Mouse (Mus musculus) kidney, adult 2 months (tissue): ENCODE measurements at regions not wholly inside any gene's neighbourhood (a gene's known extent, or its start where the extent isn't known, plus 50 kb on each side); places are given as distances from the start of the nearest gene placed in this dataset.

Source experiments
- CTCF ChIP-seq: fragments of 200-500 bp; conservative IDR thresholded peaks from 2 replicates; pipeline ENCODE4 v1.5.1; 2011; ENCODE audit warnings: low read depth, mild to moderate bottlenecking, control low read depth, low read length, moderate library complexity, mixed read lengths; ENCODE audit not compliant: insufficient read depth, insufficient read length
- POLR2A ChIP-seq: fragments of 200-500 bp; IDR thresholded peaks from one replicate; pipeline ENCODE4 v1.6.1; 2011; ENCODE audit warnings: low read depth, low read length, control low read depth

- TF ChIP-seq POLR2A (no peak), CTCF (peak; percentile 50)
These were observed 73.8 kb upstream of the Spata13 start for GRCm38 (mm10) chr14:60559826-60560529.
